Mouse (Mus musculus): ENCODE data around the gene AW011738.

AW011738 gene

GRCm38 (mm10) chr4:156200623-156201475 lies 2.3 kb upstream of the AW011738 start, which contains the start of gene Isg15:
Gene Isg15, minus strand, starts transcription at chr4:156200818.
- DNase-seq (ENCODE audit: low spot score) = no peak

- no peak for DNase-seq (ENCODE audit: low spot score)
Measured at GRCm38 (mm10) chr4:156202462-156202893, 626 bp upstream of the AW011738 start.

- DNase-seq (ENCODE audit: low spot score) = peak; percentile 24
Measured at GRCm38 (mm10) chr4:156203413-156204131, 468 bp downstream of the AW011738 start.

- DNase-seq (ENCODE audit: low spot score) = no peak
Measured at GRCm38 (mm10) chr4:156208872-156209271, 5.8 kb downstream of the AW011738 start.

GRCm38 (mm10) chr4:156209963-156210635 lies 7.0 kb downstream of the AW011738 start:
- DNase-seq (ENCODE audit: low spot score) = no peak

GRCm38 (mm10) chr4:156213134-156213533 lies 10.0 kb downstream of the AW011738 start:
- no peak for DNase-seq (ENCODE audit: low spot score)

GRCm38 (mm10) chr4:156215649-156216048 lies 12.5 kb downstream of the AW011738 start, which contains the start of gene Perm1:
Gene Perm1, plus strand, starts transcription at chr4:156215868.
- DNase-seq (ENCODE audit: low spot score) = no peak

- no peak for DNase-seq (ENCODE audit: low spot score)
Measured at GRCm38 (mm10) chr4:156216196-156216595, 13.1 kb downstream of the AW011738 start.

- DNase-seq (ENCODE audit: low spot score) = no peak
Measured at GRCm38 (mm10) chr4:156217022-156217669, 14.0 kb downstream of the AW011738 start.

GRCm38 (mm10) chr4:156217838-156218237 lies 14.7 kb downstream of the AW011738 start:
- DNase-seq (ENCODE audit: low spot score) = peak; percentile 47

GRCm38 (mm10) chr4:156219936-156220335 lies 16.8 kb downstream of the AW011738 start:
- no peak for DNase-seq (ENCODE audit: low spot score)

GRCm38 (mm10) chr4:156224276-156224675 lies 21.2 kb downstream of the AW011738 start:
- DNase-seq (ENCODE audit: low spot score) = peak; percentile 55

- DNase-seq (ENCODE audit: low spot score) = peak; percentile 63
Measured at GRCm38 (mm10) chr4:156227752-156228392, 24.8 kb downstream of the AW011738 start.

GRCm38 (mm10) chr4:156228393-156229024 lies 25.4 kb downstream of the AW011738 start:
- DNase-seq (ENCODE audit: low spot score) = peak; percentile 76

- no peak for DNase-seq (ENCODE audit: low spot score)
Measured at GRCm38 (mm10) chr4:156234021-156234501, 31.0 kb downstream of the AW011738 start.

GRCm38 (mm10) chr4:156234701-156235213 lies 31.7 kb downstream of the AW011738 start, which contains the start of gene Plekhn1:
Gene Plekhn1, minus strand, starts transcription at chr4:156234857.
- DNase-seq (ENCODE audit: low spot score) = peak; percentile 74

GRCm38 (mm10) chr4:156235360-156235770 lies 32.3 kb downstream of the AW011738 start:
- no peak for DNase-seq (ENCODE audit: low spot score)

GRCm38 (mm10) chr4:156235808-156236533 lies 32.9 kb downstream of the AW011738 start, which contains the start of gene Noc2l:
Gene Noc2l, plus strand, starts transcription at chr4:156236010.
- peak; percentile 92 for DNase-seq (ENCODE audit: low spot score)

GRCm38 (mm10) chr4:156236651-156237447 lies 33.7 kb downstream of the AW011738 start:
- DNase-seq (ENCODE audit: low spot score) = no peak

Data from urinary bladder, postnatal 14 days (tissue).